ENCODE assay signal across 21 mouse cellular contexts in the genomic region with DNA sequence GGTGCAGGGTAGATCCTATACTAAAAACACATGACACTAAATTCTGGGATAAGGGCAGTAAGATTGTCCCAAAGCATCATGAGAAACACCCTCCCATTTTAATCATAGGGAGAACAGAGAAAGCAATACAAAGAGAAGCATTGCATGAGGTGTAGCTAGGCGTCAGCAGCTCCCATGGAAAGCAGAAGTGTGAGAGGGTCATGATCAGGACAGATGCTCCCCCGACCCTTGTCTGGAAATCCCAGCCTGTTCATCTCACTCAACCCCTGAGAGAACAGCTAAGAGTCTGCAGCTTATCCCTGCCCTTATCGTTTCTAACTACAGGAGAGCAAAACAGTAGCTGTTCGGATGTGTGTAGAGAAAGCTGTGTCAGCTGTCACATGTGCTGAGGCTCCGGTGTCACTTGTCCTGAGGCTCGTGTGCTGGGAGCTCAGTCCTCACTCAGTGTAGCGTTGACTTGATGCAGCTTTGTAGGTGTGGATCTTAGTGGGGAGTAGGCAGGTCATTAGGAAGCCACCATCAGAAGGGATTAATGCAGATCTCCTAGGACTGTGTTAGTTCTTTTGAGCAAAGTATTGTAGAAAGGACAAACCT. TPM values are rescaled to one million over a fixed set of nuclear protein-coding genes. Genes with fewer than 3 reads are reported as not detected.
DNase-seq lines count a peak whose midpoint lies in the region; ATAC-seq and TF ChIP-seq lines count a peak whose summit lies in the region.
"Had no signal": no experiment of that assay in that cellular context is flagged by ENCODE, and none has a peak within 500 bp of the region (broad histone marks: within the 10 kb centered on the region; RNA-seq: fewer than 3 reads in every experiment).

No protein-coding gene starts in this region.

- 27% methylated on average over 7 of the region's 7 CpGs for WGBS in heart, embryonic 13.5 days
- WGBS in midbrain, postnatal 0 days = 63% methylated on average over 7 of the region's 7 CpGs
- WGBS in midbrain, embryonic 14.5 days = 71% methylated on average over 7 of the region's 7 CpGs

- no peak overlapping the region for H3K4me3 ChIP-seq in heart, embryonic 13.5 days
- no peak overlapping the region for H3K4me3 ChIP-seq in midbrain, postnatal 0 days (ENCODE audit: low read depth, low read length)
- H3K4me3 ChIP-seq in midbrain, embryonic 14.5 days (replicated peaks; ENCODE audit: low read depth, low read length) = no peak overlapping the region
- peak overlapping the region; percentile 15; the same call in 1 of the 2 replicates for H3K4me3 ChIP-seq in bone marrow macrophage, adult 2 months (ENCODE audit: insufficient read depth, low read length)
- H3K4me3 ChIP-seq: embryonic facial prominence, embryonic 13.5 days; forebrain, embryonic 13.5 days; limb, embryonic 13.5 days; midbrain, embryonic 12.5 days had no signal

- no peaks in the 10 kb centered on the region for H3K36me3 ChIP-seq in heart, embryonic 13.5 days
- no peaks in the 10 kb centered on the region for H3K36me3 ChIP-seq in midbrain, postnatal 0 days (ENCODE audit: insufficient read depth, low read length)
- H3K36me3 ChIP-seq in midbrain, embryonic 14.5 days (ENCODE audit: control insufficient read depth, insufficient read depth, low read length) = no peaks in the 10 kb centered on the region
- no peaks in the 10 kb centered on the region for H3K36me3 ChIP-seq in splenic B cell, adult 2 months (ENCODE audit: control insufficient read depth, insufficient read depth, low read length, poor library complexity, severe bottlenecking)
- H3K36me3 ChIP-seq: embryonic facial prominence, embryonic 13.5 days; limb, embryonic 13.5 days; midbrain, embryonic 12.5 days had no signal

- no peaks in the 10 kb centered on the region for H3K27me3 ChIP-seq in heart, embryonic 13.5 days (replicated peaks)
- no peaks in the 10 kb centered on the region for H3K27me3 ChIP-seq in midbrain, postnatal 0 days (ENCODE audit: insufficient read depth, low read length)
- H3K27me3 ChIP-seq in midbrain, embryonic 14.5 days (ENCODE audit: control insufficient read depth, insufficient read depth, low read length) = no peaks in the 10 kb centered on the region; the same call in 1 of the 2 replicates
- no peaks in the 10 kb centered on the region for H3K27me3 ChIP-seq in splenic B cell, adult 2 months (ENCODE audit: control insufficient read depth, insufficient read depth, low read length, poor library complexity, severe bottlenecking)

- no peak for TF ChIP-seq CTCF in midbrain, postnatal 0 days (IDR thresholded peaks at IDR 0.05)
- no peak for TF ChIP-seq CTCF in bone marrow macrophage, adult 2 months (IDR thresholded peaks at IDR 0.05; ENCODE audit: low read depth, low read length)

- no peak for ATAC-seq in heart, embryonic 13.5 days (ENCODE audit: extremely low read depth, insufficient number of reproducible peaks, low FRiP score, low TSS enrichment)
- 0 out of 2 replicates have a peak, but pooled peaks have one; percentile 34 for ATAC-seq in midbrain, postnatal 0 days (ENCODE audit: low FRiP score)
- ATAC-seq in midbrain, embryonic 14.5 days (ENCODE audit: low FRiP score, low TSS enrichment) = no peak
- ATAC-seq: activated CD4-positive, CD25-positive, alpha-beta regulatory T cell, adult 4 months; forebrain, embryonic 13.5 days; hindbrain, postnatal 0 days; intestine, embryonic 16.5 days; lung, postnatal 0 days had no signal

- intact Hi-C loops in heart, postnatal 10 days (cut with DNase I) = no loop called here

- H3K4me2 ChIP-seq in heart, embryonic 13.5 days = no peak overlapping the region
- no peak overlapping the region for H3K4me2 ChIP-seq in midbrain, postnatal 0 days (ENCODE audit: low read depth, low read length, poor library complexity, severe bottlenecking)
- H3K4me2 ChIP-seq in midbrain, embryonic 14.5 days (ENCODE audit: low read length) = no peak overlapping the region
- H3K4me2 ChIP-seq: embryonic facial prominence, embryonic 13.5 days; forebrain, embryonic 13.5 days; limb, embryonic 13.5 days; midbrain, embryonic 12.5 days had no signal

- H3K9ac ChIP-seq in heart, embryonic 13.5 days = no peak overlapping the region
- no peak overlapping the region for H3K9ac ChIP-seq in midbrain, postnatal 0 days (replicated peaks; ENCODE audit: low read length, poor library complexity, severe bottlenecking)
- H3K9ac ChIP-seq in midbrain, embryonic 14.5 days (replicated peaks; ENCODE audit: low read length) = no peak overlapping the region
- H3K9ac ChIP-seq: embryonic facial prominence, embryonic 13.5 days; forebrain, embryonic 13.5 days; limb, embryonic 13.5 days; midbrain, embryonic 12.5 days had no signal

- DNase-seq in heart, postnatal 10 days = no peak
- DNase-seq in midbrain, postnatal 0 days (ENCODE audit: low spot score) = no peak
- DNase-seq in midbrain, embryonic 14.5 days = no peak
- peak; percentile 71 for DNase-seq in splenic B cell, adult 2 months (ENCODE audit: low read depth, low spot score)
- no peak for DNase-seq in layer of hippocampus, adult 8-10 months (ENCODE audit: low spot score in 2 of 2)
- DNase-seq: adrenal gland, adult 8-10 months; cerebellum, adult 2 months; cerebellum, postnatal 25 days; gastrocnemius, postnatal 36 days; kidney, postnatal 4 days; layer of hippocampus, adult 9-11 months had no signal

- TF ChIP-seq POLR2A in bone marrow macrophage, adult 2 months (IDR thresholded peaks at IDR 0.05; ENCODE audit: borderline replicate concordance, low read depth, low read length) = no peak

- peaks cover 34% of the 10 kb centered on the region for H3K4me1 ChIP-seq in heart, embryonic 13.5 days
- 0 out of 2 replicates have a peak, but pooled peaks cover 2% of the 10 kb centered on the region for H3K4me1 ChIP-seq in midbrain, postnatal 0 days (ENCODE audit: insufficient read depth, low read length)
- no peaks in the 10 kb centered on the region for H3K4me1 ChIP-seq in midbrain, embryonic 14.5 days (ENCODE audit: control insufficient read depth, insufficient read depth, low read length)
- peaks cover 74% of the 10 kb centered on the region for H3K4me1 ChIP-seq in bone marrow macrophage, adult 2 months (ENCODE audit: control insufficient read depth, insufficient read depth, low read length)
- H3K4me1 ChIP-seq: forebrain, embryonic 13.5 days had no signal

- H3K27ac ChIP-seq in heart, embryonic 13.5 days (replicated peaks) = peak overlapping the region; percentile 91
- no peak overlapping the region for H3K27ac ChIP-seq in midbrain, postnatal 0 days (ENCODE audit: low read depth, low read length)
- no peak overlapping the region for H3K27ac ChIP-seq in midbrain, embryonic 14.5 days (replicated peaks; ENCODE audit: low read depth, low read length)
- H3K27ac ChIP-seq in bone marrow macrophage, adult 2 months (ENCODE audit: insufficient read depth, low read depth, low read length) = peak overlapping the region; percentile 83
- H3K27ac ChIP-seq: embryonic facial prominence, embryonic 13.5 days; forebrain, embryonic 13.5 days; hindbrain, postnatal 0 days; limb, embryonic 13.5 days; midbrain, embryonic 12.5 days had no signal

- H3K9me3 ChIP-seq in heart, embryonic 13.5 days = no peaks in the 10 kb centered on the region
- no peaks in the 10 kb centered on the region for H3K9me3 ChIP-seq in midbrain, postnatal 0 days (ENCODE audit: low read length)
- H3K9me3 ChIP-seq in midbrain, embryonic 14.5 days (ENCODE audit: control insufficient read depth, low read length) = no peaks in the 10 kb centered on the region
- H3K9me3 ChIP-seq: embryonic facial prominence, embryonic 13.5 days; forebrain, embryonic 13.5 days; limb, embryonic 13.5 days; midbrain, embryonic 12.5 days had no signal

RNA-seq across cellular contexts. Expression of a gene that starts 6.9 kb away (rescaled TPM):
- 6.3 and 6.5 TPM in 2 replicates for polyA plus RNA-seq in heart, embryonic 13.5 days (2015; fragmentation: Nextera tagmentation; extraction: Ambion mirVana)
- total RNA-seq in heart, postnatal 10 days (2021) = 10 to 100 TPM; 17.6 to 22.0 TPM
- 2.8 and 3.1 TPM in 2 replicates for total RNA-seq in midbrain, postnatal 0 days (2014; rRNA removed)
- polyA plus RNA-seq in midbrain, postnatal 0 days (2015; fragmentation: Nextera tagmentation; extraction: Ambion mirVana) = 0.90 and 0.91 TPM in 2 replicates
- polyA plus RNA-seq in midbrain, embryonic 14.5 days (2014; fragmentation: Nextera tagmentation; extraction: Ambion mirVana) = 0.77 and 1.9 TPM in 2 replicates
- polyA plus RNA-seq in bone marrow macrophage, adult 2 months (2012; ENCODE audit: insufficient read depth, insufficient read length, missing spikeins) = 182 and 184 TPM in 2 replicates
- 1 to 10 TPM; 3.5 to 5.8 (median 4.2) TPM for total RNA-seq in layer of hippocampus, adult 8-10 months (2022)

RNA-seq across cellular contexts. Expression of a gene that starts 45.0 kb away (rescaled TPM):
- polyA plus RNA-seq in heart, embryonic 13.5 days (2015; fragmentation: Nextera tagmentation; extraction: Ambion mirVana) = 0.52 and 0.65 TPM in 2 replicates
- 1 to 10 TPM in 1 of 2 experiments, under 1 TPM in 1; 0.79 to 1.4 TPM for total RNA-seq in heart, postnatal 10 days (2021)
- total RNA-seq in midbrain, postnatal 0 days (2014; rRNA removed) = 57.1 and 68.2 TPM in 2 replicates
- 6.8 and 7.0 TPM in 2 replicates for polyA plus RNA-seq in midbrain, postnatal 0 days (2015; fragmentation: Nextera tagmentation; extraction: Ambion mirVana)
- 3.9 and 5.7 TPM in 2 replicates for polyA plus RNA-seq in midbrain, embryonic 14.5 days (2014; fragmentation: Nextera tagmentation; extraction: Ambion mirVana)
- polyA plus RNA-seq in bone marrow macrophage, adult 2 months (2012; ENCODE audit: insufficient read depth, insufficient read length, missing spikeins) = 0.91 and 1.1 TPM in 2 replicates
- 100 to 1,000 TPM; 159 to 171 (median 164) TPM for total RNA-seq in layer of hippocampus, adult 8-10 months (2022)
- polyA plus RNA-seq: activated CD4-positive, CD25-positive, alpha-beta regulatory T cell, adult 4 months had no signal

Comparison
In these comparisons a context has a peak if more than half of its experiments do, and no peak if none do; other contexts are left out.
1. H3K27ac ChIP-seq: peak in heart, embryonic 13.5 days (single experiment) and bone marrow macrophage, adult 2 months (single experiment); none in midbrain, postnatal 0 days (single experiment) and midbrain, embryonic 14.5 days (single experiment).
2. RNA of a gene that starts 6.9 kb away (polyA plus RNA-seq): 182 to 184 TPM in bone marrow macrophage, adult 2 months; 6.3 to 6.5 TPM in heart, embryonic 13.5 days, 0.77 to 1.9 TPM in midbrain, embryonic 14.5 days and 0.90 to 0.91 TPM in midbrain, postnatal 0 days; every median in the first group is over 10 times any median in the second.